ENCODE assay signal across 14 mouse cellular contexts in the genomic region with DNA sequence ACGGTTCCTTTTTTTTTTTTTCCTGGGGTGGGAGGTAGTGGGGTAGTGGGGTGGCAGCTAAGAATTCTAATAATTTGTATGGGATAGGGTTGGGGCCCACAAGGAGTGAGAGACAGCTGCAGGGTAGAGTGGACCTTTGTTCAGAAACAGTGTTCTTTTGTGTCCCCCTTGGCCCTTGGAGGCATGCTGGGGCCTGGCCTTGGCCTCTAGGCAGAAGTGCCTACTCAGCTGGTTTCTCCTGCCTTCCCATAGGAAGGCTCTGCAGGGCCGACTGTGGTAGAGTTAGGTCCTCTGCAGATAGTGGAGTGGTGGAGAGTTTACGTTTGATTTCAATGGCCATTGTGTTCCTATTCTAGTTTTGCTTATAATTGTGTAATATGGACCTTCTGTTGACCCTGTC. TPM values are rescaled to one million over a fixed set of nuclear protein-coding genes. Genes with fewer than 3 reads are reported as not detected.
DNase-seq lines count a peak whose midpoint lies in the region; ATAC-seq and TF ChIP-seq lines count a peak whose summit lies in the region.
"Had no signal": no experiment of that assay in that cellular context is flagged by ENCODE, and none has a peak within 500 bp of the region (broad histone marks: within the 10 kb centered on the region; RNA-seq: fewer than 3 reads in every experiment).

No protein-coding gene starts in this region.

- peak; percentile 91 for DNase-seq in heart, adult 11 months
- no peak for DNase-seq in heart, postnatal 36 days
- no peak for DNase-seq in midbrain, embryonic 10.5 days (ENCODE audit: low spot score)
- no peak for DNase-seq in midbrain, embryonic 14.5 days
- peak; percentile 39 for DNase-seq in embryo, embryonic 11 days
- DNase-seq in retina, embryonic 14.5 days (ENCODE audit: low spot score): peak; percentile 35
- DNase-seq in kidney, adult 2 months: no peak
- no peak for DNase-seq in hindbrain, embryonic 11.5 days (ENCODE audit: low spot score)
- DNase-seq: cerebellum, postnatal 10 days; kidney, postnatal 4 days; right cerebral cortex, postnatal 14 days had no signal

- no peak for TF ChIP-seq CTCF in kidney, adult 2 months (conservative IDR thresholded peaks at IDR 0.05; ENCODE audit: insufficient read depth, insufficient read length, low read depth, low read length)

- H3K27ac ChIP-seq in midbrain, embryonic 10.5 days (replicated peaks): peak overlapping the region; percentile 63
- H3K27ac ChIP-seq in midbrain, embryonic 14.5 days (replicated peaks; ENCODE audit: low read depth, low read length): no peak overlapping the region
- no peak overlapping the region for H3K27ac ChIP-seq in kidney, adult 2 months (ENCODE audit: insufficient read depth, low read depth, low read length)
- H3K27ac ChIP-seq in hindbrain, embryonic 11.5 days (ENCODE audit: low read depth, low read length): no peak overlapping the region
- H3K27ac ChIP-seq: limb, embryonic 13.5 days; stomach, embryonic 15.5 days had no signal

- TF ChIP-seq POLR2A in kidney, adult 2 months (IDR thresholded peaks at IDR 0.05; ENCODE audit: low read depth, low read length): no peak

- peaks cover 27% of the 10 kb centered on the region for H3K4me1 ChIP-seq in midbrain, embryonic 10.5 days
- H3K4me1 ChIP-seq in midbrain, embryonic 14.5 days (ENCODE audit: control insufficient read depth, insufficient read depth, low read length): peaks cover 4% of the 10 kb centered on the region; the same call in 1 of the 2 replicates
- peaks cover 9% of the 10 kb centered on the region; the same call in 1 of the 2 replicates for H3K4me1 ChIP-seq in kidney, adult 2 months (ENCODE audit: control insufficient read depth, insufficient read depth, low read length)
- H3K4me1 ChIP-seq in hindbrain, embryonic 11.5 days (replicated peaks; ENCODE audit: control insufficient read depth, insufficient read depth, low read length): peaks cover 5% of the 10 kb centered on the region; the same call in 1 of the 2 replicates

- H3K9me3 ChIP-seq in midbrain, embryonic 10.5 days (replicated peaks): peaks cover 12% of the 10 kb centered on the region
- H3K9me3 ChIP-seq in midbrain, embryonic 14.5 days (ENCODE audit: control insufficient read depth, low read length): 0 out of 2 replicates have a peak, but pooled peaks cover 2% of the 10 kb centered on the region
- H3K9me3 ChIP-seq in hindbrain, embryonic 11.5 days (ENCODE audit: control insufficient read depth, low read length): no peaks in the 10 kb centered on the region
- H3K9me3 ChIP-seq: stomach, embryonic 15.5 days had no signal

- intact Hi-C loops in heart, postnatal 36 days (cut with DNase I): no loop called here

- peaks cover 12% of the 10 kb centered on the region for H3K36me3 ChIP-seq in midbrain, embryonic 10.5 days
- no peaks in the 10 kb centered on the region for H3K36me3 ChIP-seq in midbrain, embryonic 14.5 days (ENCODE audit: control insufficient read depth, insufficient read depth, low read length)
- H3K36me3 ChIP-seq in kidney, adult 2 months (ENCODE audit: control insufficient read depth, insufficient read depth, low read length): no peaks in the 10 kb centered on the region
- H3K36me3 ChIP-seq in hindbrain, embryonic 11.5 days (ENCODE audit: control insufficient read depth, insufficient read depth, low read length): no peaks in the 10 kb centered on the region
- H3K36me3 ChIP-seq: stomach, embryonic 15.5 days had no signal

- no peaks in the 10 kb centered on the region for H3K27me3 ChIP-seq in midbrain, embryonic 10.5 days (ENCODE audit: low read depth, poor library complexity, severe bottlenecking)
- H3K27me3 ChIP-seq in midbrain, embryonic 14.5 days (ENCODE audit: control insufficient read depth, insufficient read depth, low read length): no peaks in the 10 kb centered on the region
- H3K27me3 ChIP-seq in kidney, adult 2 months (replicated peaks; ENCODE audit: control insufficient read depth, insufficient read depth, low read length): no peaks in the 10 kb centered on the region
- no peaks in the 10 kb centered on the region for H3K27me3 ChIP-seq in hindbrain, embryonic 11.5 days (ENCODE audit: control insufficient read depth, insufficient read depth, low read length)
- H3K27me3 ChIP-seq: limb, embryonic 13.5 days; Patski; stomach, embryonic 15.5 days had no signal

- H3K4me2 ChIP-seq in midbrain, embryonic 14.5 days (ENCODE audit: low read length): no peak overlapping the region
- H3K4me2 ChIP-seq in hindbrain, embryonic 11.5 days (replicated peaks; ENCODE audit: low read depth, low read length): no peak overlapping the region
- H3K4me2 ChIP-seq: limb, embryonic 13.5 days; stomach, embryonic 15.5 days had no signal

- H3K9ac ChIP-seq in midbrain, embryonic 14.5 days (replicated peaks; ENCODE audit: low read length): no peak overlapping the region
- H3K9ac ChIP-seq in hindbrain, embryonic 11.5 days (ENCODE audit: low read depth, low read length): no peak overlapping the region
- H3K9ac ChIP-seq: limb, embryonic 13.5 days; stomach, embryonic 15.5 days had no signal

- ATAC-seq in midbrain, embryonic 14.5 days (ENCODE audit: low FRiP score, low TSS enrichment): no peak
- no peak for ATAC-seq in hindbrain, embryonic 11.5 days (ENCODE audit: low FRiP score)
- ATAC-seq: Patski had no signal

- WGBS in midbrain, embryonic 10.5 days: 81% methylated on average over 3 of the region's 3 CpGs
- WGBS in midbrain, embryonic 14.5 days: 48% methylated on average over 3 of the region's 3 CpGs
- 57% methylated on average over 3 of the region's 3 CpGs for WGBS in kidney, adult 2 months
- WGBS in hindbrain, embryonic 11.5 days: 46% methylated on average over 3 of the region's 3 CpGs

- no peak overlapping the region for H3K4me3 ChIP-seq in midbrain, embryonic 10.5 days
- no peak overlapping the region for H3K4me3 ChIP-seq in midbrain, embryonic 14.5 days (replicated peaks; ENCODE audit: low read depth, low read length)
- H3K4me3 ChIP-seq in kidney, adult 2 months (ENCODE audit: insufficient read depth, low read depth, low read length): no peak overlapping the region
- H3K4me3 ChIP-seq in hindbrain, embryonic 11.5 days (ENCODE audit: low read depth, low read length): no peak overlapping the region
- H3K4me3 ChIP-seq: limb, embryonic 13.5 days; stomach, embryonic 15.5 days had no signal

RNA-seq across cellular contexts. Expression of a gene that starts 30.8 kb away (rescaled TPM):
- 1 to 10 TPM; 6.6 to 7.9 TPM for total RNA-seq in heart, postnatal 36 days (2021)
- 14.8 and 15.5 TPM in 2 replicates for polyA plus RNA-seq in midbrain, embryonic 10.5 days (2016; fragmentation: Nextera tagmentation; extraction: Ambion mirVana)
- polyA plus RNA-seq in midbrain, embryonic 14.5 days (2014; fragmentation: Nextera tagmentation; extraction: Ambion mirVana): 9.1 and 13.0 TPM in 2 replicates
- 7.7 and 8.3 TPM in 2 replicates for polyA plus RNA-seq in kidney, adult 2 months (2012; rRNA removed)
- polyA plus RNA-seq in hindbrain, embryonic 11.5 days (2014; fragmentation: Nextera tagmentation; extraction: Ambion mirVana): 12.5 and 17.0 TPM in 2 replicates

Comparison
In these comparisons a context has a peak if more than half of its experiments do, and no peak if none do; other contexts are left out.
1. DNase-seq: peak in heart, adult 11 months (single experiment), embryo, embryonic 11 days (single experiment) and retina, embryonic 14.5 days (single experiment); none in heart, postnatal 36 days (0 of 2), midbrain, embryonic 10.5 days (single experiment), midbrain, embryonic 14.5 days (single experiment), kidney, adult 2 months (single experiment) and hindbrain, embryonic 11.5 days (single experiment).